Mouse (Mus musculus): ENCODE results near the gene Zmiz1. TPM values are rescaled to one million over a fixed set of nuclear protein-coding genes. Genes with fewer than 3 reads are reported as not detected.

Zmiz1 gene
- polyA plus RNA-seq, 1 experiment from 2014 or later = 70.0 TPM

DNA sequence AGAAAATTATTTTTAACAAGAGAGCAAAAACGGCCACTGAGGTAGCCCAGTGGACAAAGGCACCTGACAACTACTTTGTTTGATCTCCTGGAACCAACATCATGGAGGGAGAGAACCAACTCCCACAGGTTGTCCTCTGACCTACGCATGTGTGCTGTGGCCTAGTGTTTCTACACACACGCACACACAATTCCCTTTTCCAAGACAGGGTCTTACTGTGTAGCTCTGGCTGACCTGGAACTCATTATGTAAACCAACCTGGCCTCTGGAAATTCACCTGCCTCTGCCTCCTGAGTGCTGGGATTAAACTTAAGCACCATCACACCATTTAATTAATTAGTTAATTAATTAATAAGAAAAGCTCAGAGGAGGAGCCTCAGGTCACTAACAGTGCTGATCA, 181.0 kb downstream of the Zmiz1 start:
- ATAC-seq (ENCODE audit: low FRiP score) = no peak
- H3K4me2 ChIP-seq (replicated peaks) = no peak overlapping the region
- WGBS = 88% methylated on average over 3 of the region's 3 CpGs
- H3K4me3 ChIP-seq (replicated peaks; ENCODE audit: low read length) = no peak overlapping the region
- DNase-seq (ENCODE audit: low spot score) = no peak
- H3K9me3 ChIP-seq (ENCODE audit: control insufficient read depth, low read length) = no peaks in the 10 kb centered on the region
- H3K27ac ChIP-seq = no peak overlapping the region
- no peaks in the 10 kb centered on the region for H3K27me3 ChIP-seq (ENCODE audit: control insufficient read depth, insufficient read depth, low read length)
- no peak overlapping the region for H3K9ac ChIP-seq
- H3K36me3 ChIP-seq (replicated peaks; ENCODE audit: control insufficient read depth, insufficient read depth) = peaks cover 68% of the 10 kb centered on the region
- H3K4me1 ChIP-seq (replicated peaks; ENCODE audit: control insufficient read depth, insufficient read depth, low read length) = peaks cover 17% of the 10 kb centered on the region

DNA sequence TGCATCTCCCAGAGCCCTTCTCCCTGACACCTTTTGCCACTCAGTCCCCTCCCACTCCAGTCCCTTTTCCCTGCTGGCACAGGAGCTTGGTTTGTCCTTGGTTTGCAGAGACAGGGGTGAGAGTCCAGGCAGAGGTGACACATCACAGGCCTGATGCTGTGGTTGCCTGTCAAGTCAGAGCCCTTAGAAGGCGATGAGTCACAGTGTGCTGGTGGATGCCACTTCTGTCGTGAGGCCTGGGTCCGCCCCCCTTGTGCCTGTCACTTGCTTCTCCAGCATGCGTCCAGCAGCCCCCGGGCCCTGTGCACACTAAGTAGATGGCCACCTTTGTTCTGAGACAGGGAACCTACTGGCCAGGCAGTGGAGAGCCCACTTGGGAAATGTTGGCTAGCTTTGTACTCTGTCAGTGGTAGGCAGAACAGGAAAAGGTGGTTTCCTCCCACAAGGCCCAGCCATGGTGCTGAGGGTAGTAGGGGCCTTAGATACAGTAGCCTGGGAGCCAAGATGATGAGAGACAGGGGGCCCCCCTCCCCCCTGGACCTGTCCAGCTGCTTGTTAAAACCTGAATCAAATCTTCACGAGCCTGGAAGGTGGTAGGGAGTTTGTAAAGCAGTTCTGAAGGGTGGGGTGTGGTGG, 181.6 kb downstream of the Zmiz1 start:
- DNase-seq (ENCODE audit: low spot score) = no peak
- no peak for ATAC-seq (ENCODE audit: low FRiP score)
- H3K27me3 ChIP-seq (ENCODE audit: control insufficient read depth, insufficient read depth, low read length) = no peaks in the 10 kb centered on the region
- H3K4me1 ChIP-seq (replicated peaks; ENCODE audit: control insufficient read depth, insufficient read depth, low read length) = peaks cover 13% of the 10 kb centered on the region
- no peak overlapping the region for H3K9ac ChIP-seq
- H3K4me2 ChIP-seq (replicated peaks) = no peak overlapping the region
- WGBS = 54% methylated on average over 6 of the region's 6 CpGs
- H3K27ac ChIP-seq = no peak overlapping the region
- peaks cover 69% of the 10 kb centered on the region for H3K36me3 ChIP-seq (replicated peaks; ENCODE audit: control insufficient read depth, insufficient read depth)
- no peaks in the 10 kb centered on the region for H3K9me3 ChIP-seq (ENCODE audit: control insufficient read depth, low read length)
- H3K4me3 ChIP-seq (replicated peaks; ENCODE audit: low read length) = no peak overlapping the region

DNA sequence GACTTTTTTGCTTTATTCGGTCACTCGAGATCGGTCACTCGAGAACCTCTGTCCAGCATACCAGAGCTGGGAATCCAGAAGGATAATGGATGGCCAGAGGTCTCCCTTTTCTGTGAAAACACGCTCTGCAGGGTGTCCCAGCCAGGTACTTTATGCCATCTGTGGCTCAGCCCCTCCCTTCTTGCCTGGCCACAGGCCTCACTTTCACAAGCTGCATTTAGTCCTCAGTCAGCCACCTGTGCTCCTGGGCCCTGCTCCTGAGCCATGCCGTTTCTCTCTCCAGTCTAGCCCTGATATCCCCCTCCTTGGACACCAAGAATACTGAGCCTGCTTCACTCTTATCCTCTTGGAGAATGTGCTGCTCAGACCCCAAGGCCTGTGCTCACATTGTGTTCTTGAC, 182.1 kb downstream of the Zmiz1 start:
- H3K36me3 ChIP-seq (replicated peaks; ENCODE audit: control insufficient read depth, insufficient read depth) = peaks cover 69% of the 10 kb centered on the region

DNA sequence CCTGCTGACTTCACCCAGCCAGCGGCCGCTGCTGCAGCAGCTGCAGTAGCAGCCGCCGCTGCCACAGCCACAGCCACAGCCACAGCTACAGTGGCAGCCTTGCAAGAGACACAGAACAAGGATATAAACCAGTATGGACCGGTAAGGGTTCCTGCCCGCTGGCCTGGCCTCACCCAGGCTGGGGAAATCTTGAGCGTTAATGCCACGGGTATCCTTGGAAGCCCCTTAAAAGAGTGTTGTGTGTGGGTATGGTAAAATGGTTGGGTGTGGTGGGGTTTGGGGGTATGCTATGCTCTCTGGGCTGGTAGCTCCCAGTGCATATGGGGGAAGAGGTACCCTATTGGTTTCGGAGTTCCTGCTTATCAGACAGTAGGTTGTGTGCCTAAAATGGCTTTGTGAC, 186.7 kb downstream of the Zmiz1 start:
- no peak overlapping the region for H3K4me2 ChIP-seq (replicated peaks)
- no peak overlapping the region for H3K27ac ChIP-seq
- no peaks in the 10 kb centered on the region for H3K4me1 ChIP-seq (replicated peaks; ENCODE audit: control insufficient read depth, insufficient read depth, low read length)
- H3K9ac ChIP-seq = no peak overlapping the region
- 87% methylated on average over 9 of the region's 9 CpGs for WGBS
- H3K4me3 ChIP-seq (replicated peaks; ENCODE audit: low read length) = no peak overlapping the region
- no peaks in the 10 kb centered on the region for H3K9me3 ChIP-seq (ENCODE audit: control insufficient read depth, low read length)
- DNase-seq (ENCODE audit: low spot score) (no peak), ATAC-seq (ENCODE audit: low FRiP score) (no peak)
- peaks cover 79% of the 10 kb centered on the region for H3K36me3 ChIP-seq (replicated peaks; ENCODE audit: control insufficient read depth, insufficient read depth)
- H3K27me3 ChIP-seq (ENCODE audit: control insufficient read depth, insufficient read depth, low read length) = no peaks in the 10 kb centered on the region

More for the DNA sequence above, 182.1 kb downstream of the Zmiz1 start:
- H3K27ac ChIP-seq = no peak overlapping the region
- no peaks in the 10 kb centered on the region for H3K27me3 ChIP-seq (ENCODE audit: control insufficient read depth, insufficient read depth, low read length)
- peaks cover 7% of the 10 kb centered on the region; the same call in 1 of the 2 replicates for H3K4me1 ChIP-seq (replicated peaks; ENCODE audit: control insufficient read depth, insufficient read depth, low read length)
- ATAC-seq (ENCODE audit: low FRiP score) (no peak), DNase-seq (ENCODE audit: low spot score) (no peak)
- no peaks in the 10 kb centered on the region for H3K9me3 ChIP-seq (ENCODE audit: control insufficient read depth, low read length)
- no peak overlapping the region for H3K4me3 ChIP-seq (replicated peaks; ENCODE audit: low read length)
- H3K4me2 ChIP-seq (replicated peaks) = no peak overlapping the region
- no peak overlapping the region for H3K9ac ChIP-seq
- 87% methylated on average over 6 of the region's 6 CpGs for WGBS

DNA sequence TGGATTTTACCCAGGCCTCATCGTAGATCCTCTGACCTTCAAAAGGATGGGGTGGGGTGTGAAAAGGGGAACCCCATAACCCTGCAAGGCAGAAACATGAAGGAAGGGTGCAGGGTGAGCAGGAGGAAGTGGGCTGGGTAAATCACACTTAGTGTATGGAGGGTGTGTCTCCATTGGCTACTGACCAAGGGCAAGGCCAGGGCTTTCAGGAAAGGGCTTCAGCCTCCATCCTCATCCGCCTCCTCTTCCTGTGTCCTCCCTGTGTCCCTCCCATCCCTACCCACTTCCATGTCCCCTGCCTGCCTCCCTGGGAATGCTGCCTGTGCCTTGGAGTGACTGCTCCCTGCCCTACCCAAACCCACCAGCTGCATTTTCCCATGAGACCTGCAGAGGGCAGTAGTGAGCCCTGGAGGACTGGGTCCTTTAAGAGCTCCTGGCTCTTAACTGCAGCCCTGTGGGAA, 187.2 kb downstream of the Zmiz1 start:
- ATAC-seq (ENCODE audit: low FRiP score) = peak; percentile 40; the same call in 1 of the 2 replicates
- no peaks in the 10 kb centered on the region for H3K9me3 ChIP-seq (ENCODE audit: control insufficient read depth, low read length)
- H3K36me3 ChIP-seq (replicated peaks; ENCODE audit: control insufficient read depth, insufficient read depth) = peaks cover 84% of the 10 kb centered on the region
- no peaks in the 10 kb centered on the region for H3K4me1 ChIP-seq (replicated peaks; ENCODE audit: control insufficient read depth, insufficient read depth, low read length)
- H3K27ac ChIP-seq = no peak overlapping the region
- DNase-seq (ENCODE audit: low spot score) = peak; percentile 80
- H3K9ac ChIP-seq = no peak overlapping the region
- H3K27me3 ChIP-seq (ENCODE audit: control insufficient read depth, insufficient read depth, low read length) = no peaks in the 10 kb centered on the region
- WGBS = 75% methylated on average over 2 of the region's 2 CpGs
- no peak overlapping the region for H3K4me2 ChIP-seq (replicated peaks)
- H3K4me3 ChIP-seq (replicated peaks; ENCODE audit: low read length) = no peak overlapping the region

DNA sequence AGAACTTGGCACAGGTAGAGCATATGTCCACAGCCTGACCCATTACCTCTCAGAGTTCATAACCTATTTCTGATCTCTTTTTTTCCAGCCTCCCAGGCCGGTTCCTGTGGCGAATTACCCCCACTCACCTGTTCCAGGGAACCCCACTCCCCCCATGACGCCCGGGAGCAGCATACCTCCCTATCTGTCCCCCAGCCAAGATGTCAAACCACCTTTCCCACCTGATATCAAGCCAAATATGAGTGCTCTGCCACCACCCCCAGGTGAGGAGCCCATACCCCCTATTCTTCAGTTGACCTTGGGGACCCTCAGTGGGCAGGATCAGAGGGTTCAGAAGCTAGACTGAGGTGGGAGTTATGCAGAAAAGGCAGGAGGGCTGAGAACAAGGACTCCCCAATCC, 192.1 kb downstream of the Zmiz1 start:
- H3K27me3 ChIP-seq (ENCODE audit: control insufficient read depth, insufficient read depth, low read length) = no peaks in the 10 kb centered on the region
- ATAC-seq (ENCODE audit: low FRiP score) (no peak), DNase-seq (ENCODE audit: low spot score) (no peak)
- peaks cover 100% of the 10 kb centered on the region for H3K36me3 ChIP-seq (replicated peaks; ENCODE audit: control insufficient read depth, insufficient read depth)
- WGBS = 94% methylated on average over 4 of the region's 4 CpGs
- H3K9me3 ChIP-seq (ENCODE audit: control insufficient read depth, low read length) = no peaks in the 10 kb centered on the region
- no peak overlapping the region for H3K4me2 ChIP-seq (replicated peaks)
- H3K4me3 ChIP-seq (replicated peaks; ENCODE audit: low read length) = no peak overlapping the region
- no peak overlapping the region for H3K27ac ChIP-seq
- H3K4me1 ChIP-seq (replicated peaks; ENCODE audit: control insufficient read depth, insufficient read depth, low read length) = no peaks in the 10 kb centered on the region
- no peak overlapping the region for H3K9ac ChIP-seq

DNA sequence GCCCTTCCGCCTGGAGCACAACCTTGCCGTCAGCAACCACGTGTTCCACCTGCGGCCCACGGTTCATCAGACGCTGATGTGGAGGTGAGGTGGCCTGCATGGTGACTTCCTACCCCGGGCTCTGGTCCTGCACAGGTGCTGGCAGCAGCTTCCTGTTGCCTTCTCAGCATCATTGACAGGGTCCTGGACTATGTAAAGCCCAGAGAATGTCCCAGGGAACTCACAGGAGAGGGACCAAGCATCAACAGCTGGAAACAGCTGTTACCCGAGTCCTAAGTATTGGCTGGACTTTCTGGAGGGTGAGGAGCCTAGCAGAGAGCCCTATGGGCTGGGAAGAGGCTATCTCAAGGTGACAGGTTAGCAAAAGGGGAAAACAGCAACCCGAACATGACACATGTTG, 192.9 kb downstream of the Zmiz1 start:
- H3K27ac ChIP-seq = no peak overlapping the region
- H3K4me2 ChIP-seq (replicated peaks) = no peak overlapping the region
- peaks cover 100% of the 10 kb centered on the region for H3K36me3 ChIP-seq (replicated peaks; ENCODE audit: control insufficient read depth, insufficient read depth)
- no peaks in the 10 kb centered on the region for H3K27me3 ChIP-seq (ENCODE audit: control insufficient read depth, insufficient read depth, low read length)
- DNase-seq (ENCODE audit: low spot score) (no peak), ATAC-seq (ENCODE audit: low FRiP score) (no peak)
- no peaks in the 10 kb centered on the region for H3K9me3 ChIP-seq (ENCODE audit: control insufficient read depth, low read length)
- WGBS = 92% methylated on average over 9 of the region's 9 CpGs
- H3K4me3 ChIP-seq (replicated peaks; ENCODE audit: low read length) = no peak overlapping the region
- H3K9ac ChIP-seq = no peak overlapping the region
- no peaks in the 10 kb centered on the region for H3K4me1 ChIP-seq (replicated peaks; ENCODE audit: control insufficient read depth, insufficient read depth, low read length)

DNA sequence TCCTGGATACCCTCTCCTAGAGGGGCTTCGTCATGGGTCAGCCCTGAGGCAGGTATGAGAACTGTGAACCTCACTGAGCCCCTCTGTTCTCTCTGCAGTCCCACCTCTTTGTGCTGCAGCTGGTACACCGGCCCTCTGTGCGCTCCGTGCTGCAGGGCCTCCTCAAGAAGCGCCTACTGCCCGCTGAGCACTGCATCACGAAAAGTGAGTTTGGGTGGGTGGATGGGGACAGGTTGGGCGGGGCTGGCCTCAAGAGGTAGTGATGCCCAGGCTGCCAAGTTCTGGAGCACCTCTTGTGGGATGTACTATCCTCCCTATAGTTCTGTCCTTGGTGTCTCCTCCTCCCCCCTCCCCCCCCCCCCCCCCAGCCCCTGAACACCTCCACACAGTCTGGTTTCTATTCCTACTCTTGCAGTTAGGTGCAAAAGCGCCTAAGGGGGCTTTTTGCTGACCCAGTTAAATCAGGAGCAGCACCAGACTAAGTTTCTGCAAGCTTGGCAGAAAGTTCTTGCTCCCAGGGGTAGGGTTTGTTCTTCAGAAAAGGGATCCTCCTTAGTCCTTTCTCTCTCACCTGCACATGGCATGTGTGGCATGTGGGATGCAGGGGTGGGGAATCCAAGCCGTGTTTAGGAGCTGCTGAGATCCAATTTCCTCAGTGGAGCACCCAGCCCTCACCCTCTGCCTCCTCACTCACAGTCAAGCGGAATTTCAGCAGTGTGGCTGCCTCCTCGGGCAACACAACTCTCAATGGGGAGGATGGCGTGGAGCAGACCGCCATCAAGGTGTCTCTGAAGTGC, 195.6 kb downstream of the Zmiz1 start:
- no peak overlapping the region for H3K9ac ChIP-seq
- ATAC-seq (ENCODE audit: low FRiP score) (no peak), DNase-seq (ENCODE audit: low spot score) (no peak)
- peaks cover 100% of the 10 kb centered on the region for H3K36me3 ChIP-seq (replicated peaks; ENCODE audit: control insufficient read depth, insufficient read depth)
- H3K4me2 ChIP-seq (replicated peaks) = no peak overlapping the region
- no peaks in the 10 kb centered on the region for H3K4me1 ChIP-seq (replicated peaks; ENCODE audit: control insufficient read depth, insufficient read depth, low read length)
- H3K27ac ChIP-seq = no peak overlapping the region
- H3K4me3 ChIP-seq (replicated peaks; ENCODE audit: low read length) = no peak overlapping the region
- WGBS = 92% methylated on average over 14 of the region's 14 CpGs
- no peaks in the 10 kb centered on the region for H3K9me3 ChIP-seq (ENCODE audit: control insufficient read depth, low read length)
- no peaks in the 10 kb centered on the region for H3K27me3 ChIP-seq (ENCODE audit: control insufficient read depth, insufficient read depth, low read length)

- no peak for DNase-seq (ENCODE audit: low spot score)
- Histone ChIP-seq H3K9me3 (ENCODE audit: control insufficient read depth, low read length) (no peaks in the 10 kb centered on the region), H3K4me2 (replicated peaks) (no peak overlapping the region), H3K27me3 (ENCODE audit: control insufficient read depth, insufficient read depth, low read length) (no peaks in the 10 kb centered on the region), H3K36me3 (replicated peaks; ENCODE audit: control insufficient read depth, insufficient read depth) (peaks cover 100% of the 10 kb centered on the region), H3K9ac (no peak overlapping the region), H3K4me3 (replicated peaks; ENCODE audit: low read length) (no peak overlapping the region), H3K27ac (peak overlapping the region; percentile 4; the same call in 1 of the 2 replicates), H3K4me1 (replicated peaks; ENCODE audit: control insufficient read depth, insufficient read depth, low read length) (no peaks in the 10 kb centered on the region)
- ATAC-seq (ENCODE audit: low FRiP score) = peak; percentile 36; the same call in 1 of the 2 replicates
- WGBS = 46% methylated on average over 11 of the region's 11 CpGs
Observed at GRCm38 (mm10) chr14:25660661-25661060, 201.7 kb downstream of the Zmiz1 start.
